Mouse (Mus musculus): ENCODE measurements around the gene Cd19.

- TF ChIP-seq CTCF (IDR thresholded peaks at IDR 0.05; ENCODE audit: low read depth, low read length), result no peak
- TF ChIP-seq POLR2A (IDR thresholded peaks at IDR 0.05; ENCODE audit: insufficient read depth, low read length), result no peak
- no peak for TF ChIP-seq EP300 (IDR thresholded peaks at IDR 0.05; ENCODE audit: insufficient read depth, low read depth, low read length)
Measured at GRCm38 (mm10) chr7:126444536-126444935, 29.8 kb upstream of the Cd19 start.

Measured in ES-Bruce4 (cell line).